Mouse (Mus musculus) intestine, embryonic 14.5 days (tissue): ENCODE results near the gene Rnaseh1. TPM values are rescaled to one million over a fixed set of nuclear protein-coding genes. Genes with fewer than 3 reads are reported as not detected.
A peak's percentile ranks its signal among the peaks of the same experiment; 100 is the strongest.

Experiments
- ATAC-seq: fragments of 200-750 bp; cut with Nextera tagmentation; replicated peaks from 2 replicates; pipeline ENCODE4 v1.8.0; 2017; ENCODE audit warnings: low read depth, moderate number of reproducible peaks, moderate TSS enrichment, moderate library complexity; ENCODE audit not compliant: low FRiP score, low TSS enrichment
- DNase-seq: peaks from one replicate; pipeline ENCODE4 v3.0.0-alpha.2; 2018; ENCODE audit warnings: low spot score
- H3K27ac ChIP-seq: fragments of 300-500 bp; sonication (generic); 2 replicates; pipeline ENCODE4 v1.5.1; 2014; ENCODE audit warnings: low read depth, mild to moderate bottlenecking, control low read depth
- H3K27me3 ChIP-seq: fragments of 300-500 bp; sonication (generic); replicated peaks from 2 replicates; pipeline ENCODE4 v1.6.1; 2014; ENCODE audit warnings: low read length, control low read depth; ENCODE audit not compliant: control insufficient read depth, insufficient read depth
- H3K36me3 ChIP-seq: fragments of 300-500 bp; sonication (generic); 2 replicates; pipeline ENCODE4 v1.6.1; 2014; ENCODE audit warnings: low read length, control low read depth; ENCODE audit not compliant: control insufficient read depth, insufficient read depth
- H3K4me1 ChIP-seq: fragments of 300-500 bp; sonication (generic); replicated peaks from 2 replicates; pipeline ENCODE4 v1.6.1; 2014; ENCODE audit warnings: low read length, control low read depth, mixed read lengths; ENCODE audit not compliant: control insufficient read depth, insufficient read depth
- H3K4me2 ChIP-seq: fragments of 300-500 bp; sonication (generic); 2 replicates; pipeline ENCODE4 v1.6.1; 2014; ENCODE audit warnings: low read length
- H3K4me3 ChIP-seq: fragments of 300-500 bp; sonication (generic); 2 replicates; pipeline ENCODE4 v1.5.1; 2014; ENCODE audit warnings: low read depth, low read length, control low read depth, mixed read lengths
- H3K9ac ChIP-seq: fragments of 300-500 bp; sonication (generic); 2 replicates; pipeline ENCODE4 v1.6.1; 2014; ENCODE audit warnings: mild to moderate bottlenecking, low read length
- H3K9me3 ChIP-seq: fragments of 300-500 bp; sonication (generic); 2 replicates; pipeline ENCODE4 v1.6.1; 2016; ENCODE audit warnings: low read length, control low read depth; ENCODE audit not compliant: control insufficient read depth
- WGBS: fragments of 180-500 bp; shearing (Covaris S2); extraction: QIAGEN DNeasy Blood & Tissue Kit; methylation state at CpG from one replicate; pipeline ENCODE4 v1.1.7; 2014; 5-methylcytosine and 5-hydroxymethylcytosine counted together
- polyA plus RNA-seq: library from polyadenylated mRNA; unstranded; fragments of >200 nt; fragmentation: Nextera tagmentation; extraction: Ambion mirVana; gene quantifications from 2 replicates; pipeline ENCODE4 v1.2.1, GENCODE M21; 2014

The Rnaseh1 gene
- polyA plus RNA-seq, 1 experiment from 2014 or later: 30.0 TPM

- H3K4me2 ChIP-seq: peak within 1 kb of the TSS; percentile 56
- peak within 1 kb of the TSS; percentile 92 for H3K9ac ChIP-seq
- H3K4me1 ChIP-seq: peaks cover 5% of the 10 kb centered on the region
- ATAC-seq: peak; percentile 96
- H3K4me3 ChIP-seq: peak within 1 kb of the TSS; percentile 82
- peak within 1 kb of the TSS; percentile 87 for H3K27ac ChIP-seq
- DNase-seq: peak; percentile 97
- 4% methylated on average over 69 of the region's 69 CpGs for WGBS
- no peaks in the 10 kb centered on the region for H3K27me3 ChIP-seq
- no peaks in the 10 kb centered on the region for H3K9me3 ChIP-seq
- peaks cover 40% of the 10 kb centered on the region for H3K36me3 ChIP-seq
Measured at GRCm38 (mm10) chr12:28635535-28636476, 13.6 kb upstream of the Rnaseh1 start, which contains the start of gene Rps7. Gene Rps7 (minus strand): TSS chr12:28635953.

- no peak for DNase-seq
- Histone ChIP-seq H3K4me1 (peaks cover 5% of the 10 kb centered on the region), H3K9ac (no peak overlapping the region), H3K4me3 (peak overlapping the region; percentile 82), H3K27me3 (no peaks in the 10 kb centered on the region), H3K9me3 (no peaks in the 10 kb centered on the region), H3K36me3 (peaks cover 33% of the 10 kb centered on the region), H3K4me2 (peak overlapping the region; percentile 49), H3K27ac (no peak overlapping the region)
- no peak for ATAC-seq
- WGBS: 90% methylated on average over 6 of the region's 6 CpGs
Measured at GRCm38 (mm10) chr12:28636543-28636942, 12.9 kb upstream of the Rnaseh1 start.

- no peak for DNase-seq
- no peak for ATAC-seq
- H3K9me3 ChIP-seq: no peaks in the 10 kb centered on the region
- no peak overlapping the region for H3K4me2 ChIP-seq
- no peak overlapping the region for H3K9ac ChIP-seq
- H3K36me3 ChIP-seq: peaks cover 10% of the 10 kb centered on the region
- peaks cover 5% of the 10 kb centered on the region for H3K4me1 ChIP-seq
- 65% methylated on average over 2 of the region's 2 CpGs for WGBS
- H3K4me3 ChIP-seq: no peak overlapping the region
- no peak overlapping the region for H3K27ac ChIP-seq
- H3K27me3 ChIP-seq: no peaks in the 10 kb centered on the region
Measured at GRCm38 (mm10) chr12:28638778-28639177, 10.6 kb upstream of the Rnaseh1 start.

- H3K9me3 ChIP-seq: no peaks in the 10 kb centered on the region
- no peak overlapping the region for H3K27ac ChIP-seq
- no peaks in the 10 kb centered on the region for H3K27me3 ChIP-seq
- H3K36me3 ChIP-seq: peaks cover 33% of the 10 kb centered on the region
- no peak overlapping the region for H3K4me3 ChIP-seq
- H3K4me2 ChIP-seq: no peak overlapping the region
- peaks cover 9% of the 10 kb centered on the region for H3K4me1 ChIP-seq
- ATAC-seq (no peak), DNase-seq (no peak)
- 81% methylated on average over 4 of the region's 4 CpGs for WGBS
- no peak overlapping the region for H3K9ac ChIP-seq
Measured at GRCm38 (mm10) chr12:28662628-28663027, 13.2 kb downstream of the Rnaseh1 start.

GRCm38 (mm10) chr12:28666734-28667133, 17.3 kb downstream of the Rnaseh1 start:
- Histone ChIP-seq H3K27ac (0 out of 2 replicates have a peak overlapping the region, but pooled peaks have one; percentile 27), H3K4me1 (peaks cover 12% of the 10 kb centered on the region), H3K4me2 (no peak overlapping the region), H3K9me3 (no peaks in the 10 kb centered on the region), H3K36me3 (no peaks in the 10 kb centered on the region), H3K27me3 (no peaks in the 10 kb centered on the region), H3K4me3 (no peak overlapping the region), H3K9ac (no peak overlapping the region)
- DNase-seq (no peak), ATAC-seq (no peak)
- 45% methylated on average over 4 of the region's 4 CpGs for WGBS

- H3K9me3 ChIP-seq: no peaks in the 10 kb centered on the region
- H3K9ac ChIP-seq: 0 out of 2 replicates have a peak overlapping the region, but pooled peaks have one; percentile 10
- no peak overlapping the region for H3K4me3 ChIP-seq
- H3K4me1 ChIP-seq: peaks cover 12% of the 10 kb centered on the region
- no peaks in the 10 kb centered on the region for H3K36me3 ChIP-seq
- WGBS: 12% methylated on average over 8 of the region's 8 CpGs
- H3K4me2 ChIP-seq: no peak overlapping the region
- peak overlapping the region; percentile 27; the same call in 1 of the 2 replicates for H3K27ac ChIP-seq
- DNase-seq (no peak), ATAC-seq (no peak)
- H3K27me3 ChIP-seq: no peaks in the 10 kb centered on the region
Measured at GRCm38 (mm10) chr12:28667287-28667686, 17.9 kb downstream of the Rnaseh1 start.

- Histone ChIP-seq H3K4me3 (peak overlapping the region; percentile 39; the same call in 1 of the 2 replicates), H3K36me3 (peaks cover 14% of the 10 kb centered on the region; the same call in 1 of the 2 replicates), H3K27ac (peak overlapping the region; percentile 88; the same call in 1 of the 2 replicates), H3K4me2 (peak overlapping the region; percentile 62), H3K9me3 (no peaks in the 10 kb centered on the region), H3K4me1 (peaks cover 6% of the 10 kb centered on the region; the same call in 1 of the 2 replicates), H3K27me3 (no peaks in the 10 kb centered on the region), H3K9ac (no peak overlapping the region)
- 86% methylated on average over 10 of the region's 10 CpGs for WGBS
- no peak for ATAC-seq
- DNase-seq: no peak
Measured at GRCm38 (mm10) chr12:28674038-28674720, 24.8 kb downstream of the Rnaseh1 start.

GRCm38 (mm10) chr12:28675121-28675924, 25.9 kb downstream of the Rnaseh1 start, which contains the start of gene Adi1:
Gene Adi1 (plus strand): TSS chr12:28675231.
- ATAC-seq: peak; percentile 96
- Histone ChIP-seq H3K4me1 (peaks cover 6% of the 10 kb centered on the region; the same call in 1 of the 2 replicates), H3K9me3 (no peaks in the 10 kb centered on the region), H3K27ac (peak within 1 kb of the TSS; percentile 88), H3K27me3 (no peaks in the 10 kb centered on the region), H3K4me2 (peak within 1 kb of the TSS; percentile 62), H3K36me3 (peaks cover 21% of the 10 kb centered on the region; the same call in 1 of the 2 replicates), H3K4me3 (peak within 1 kb of the TSS; percentile 39), H3K9ac (peak within 1 kb of the TSS; percentile 53)
- WGBS: 4% methylated on average over 53 of the region's 53 CpGs
- peak; percentile 95 for DNase-seq
